Mouse (Mus musculus): ENCODE results near the gene Srarp. TPM values are rescaled to one million over a fixed set of nuclear protein-coding genes. Genes with fewer than 3 reads are reported as not detected.
A peak's percentile ranks its signal among the peaks of the same experiment; 100 is the strongest.

Gene Srarp
- polyA plus RNA-seq, 1 experiment from 2014 or later = not detected

DNA sequence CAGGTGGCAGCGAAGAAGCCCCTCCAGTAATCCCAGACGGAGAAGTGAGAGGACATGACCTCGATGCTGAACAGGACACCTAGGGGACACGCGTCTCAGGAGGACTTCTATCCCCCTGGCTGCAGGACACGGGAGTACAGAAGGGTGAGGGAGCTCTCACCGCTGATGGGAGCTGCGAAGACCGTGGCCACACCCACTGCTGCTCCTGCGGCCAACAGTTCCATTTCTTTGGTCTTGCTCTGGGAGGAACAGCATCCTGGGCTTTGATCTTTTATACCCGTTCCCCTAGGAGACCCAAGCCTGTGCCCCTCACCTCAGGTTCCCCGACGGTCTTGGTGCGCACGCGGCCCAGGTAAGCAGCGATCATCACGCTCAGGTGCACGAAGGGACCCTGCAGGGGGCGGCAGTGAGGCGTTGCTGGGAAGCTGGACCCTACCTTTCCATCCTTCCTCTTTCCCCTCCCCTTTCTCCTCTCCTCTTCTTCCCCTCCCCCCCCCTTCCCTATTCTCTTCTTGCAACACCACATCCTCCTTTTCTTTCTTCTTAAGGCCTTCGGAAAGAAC is 24.4 kb downstream of the Srarp start:
- no peaks in the 10 kb centered on the region for H3K4me1 ChIP-seq (ENCODE audit: control insufficient read depth, insufficient read depth, low read length)
- H3K36me3 ChIP-seq (ENCODE audit: control insufficient read depth, insufficient read depth, low read length) = no peaks in the 10 kb centered on the region
- no peak overlapping the region for H3K4me2 ChIP-seq
- 20% methylated on average over 22 of the region's 22 CpGs for WGBS
- no peaks in the 10 kb centered on the region for H3K27me3 ChIP-seq (ENCODE audit: control insufficient read depth, insufficient read depth, low read length)
- ATAC-seq (ENCODE audit: low FRiP score) (no peak), DNase-seq (ENCODE audit: low spot score, missing footprints) (peak; percentile 71)
- no peak overlapping the region for H3K27ac ChIP-seq (ENCODE audit: low read depth, low read length)
- no peaks in the 10 kb centered on the region for H3K9me3 ChIP-seq (ENCODE audit: control insufficient read depth, low read length)
- no peak overlapping the region for H3K4me3 ChIP-seq (ENCODE audit: low read depth, low read length)
- no peak overlapping the region for H3K9ac ChIP-seq (ENCODE audit: low read length)

DNA sequence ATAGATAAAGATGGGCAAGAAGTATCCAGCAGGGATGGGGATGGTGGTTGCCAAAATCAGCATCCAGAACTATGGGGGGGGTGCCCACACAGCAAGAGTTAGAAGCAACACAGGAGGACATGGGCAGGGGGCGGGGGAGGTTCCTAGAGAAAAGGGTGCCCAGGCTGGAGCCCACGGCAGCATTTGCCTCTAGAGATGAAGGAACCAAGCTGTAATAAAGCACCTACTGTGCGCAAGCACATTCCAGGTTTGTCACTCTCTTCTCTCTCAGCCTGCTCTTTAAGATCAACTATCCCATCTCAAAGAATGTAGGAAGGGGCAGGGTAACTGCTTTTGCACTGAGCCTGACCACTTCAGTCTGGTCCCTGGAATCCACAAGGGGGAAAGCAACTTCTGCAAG is 27.3 kb downstream of the Srarp start:
- no peaks in the 10 kb centered on the region for H3K9me3 ChIP-seq (ENCODE audit: control insufficient read depth, low read length)
- H3K4me3 ChIP-seq (ENCODE audit: low read depth, low read length) = no peak overlapping the region
- 93% methylated on average over 3 of the region's 3 CpGs for WGBS
- ATAC-seq (ENCODE audit: low FRiP score) (no peak), DNase-seq (ENCODE audit: low spot score, missing footprints) (peak; percentile 51)
- no peaks in the 10 kb centered on the region for H3K27me3 ChIP-seq (ENCODE audit: control insufficient read depth, insufficient read depth, low read length)
- H3K36me3 ChIP-seq (ENCODE audit: control insufficient read depth, insufficient read depth, low read length) = no peaks in the 10 kb centered on the region
- no peak overlapping the region for H3K9ac ChIP-seq (ENCODE audit: low read length)
- H3K27ac ChIP-seq (ENCODE audit: low read depth, low read length) = no peak overlapping the region
- H3K4me1 ChIP-seq (ENCODE audit: control insufficient read depth, insufficient read depth, low read length) = 0 out of 2 replicates have a peak, but pooled peaks cover 2% of the 10 kb centered on the region
- no peak overlapping the region for H3K4me2 ChIP-seq

DNA sequence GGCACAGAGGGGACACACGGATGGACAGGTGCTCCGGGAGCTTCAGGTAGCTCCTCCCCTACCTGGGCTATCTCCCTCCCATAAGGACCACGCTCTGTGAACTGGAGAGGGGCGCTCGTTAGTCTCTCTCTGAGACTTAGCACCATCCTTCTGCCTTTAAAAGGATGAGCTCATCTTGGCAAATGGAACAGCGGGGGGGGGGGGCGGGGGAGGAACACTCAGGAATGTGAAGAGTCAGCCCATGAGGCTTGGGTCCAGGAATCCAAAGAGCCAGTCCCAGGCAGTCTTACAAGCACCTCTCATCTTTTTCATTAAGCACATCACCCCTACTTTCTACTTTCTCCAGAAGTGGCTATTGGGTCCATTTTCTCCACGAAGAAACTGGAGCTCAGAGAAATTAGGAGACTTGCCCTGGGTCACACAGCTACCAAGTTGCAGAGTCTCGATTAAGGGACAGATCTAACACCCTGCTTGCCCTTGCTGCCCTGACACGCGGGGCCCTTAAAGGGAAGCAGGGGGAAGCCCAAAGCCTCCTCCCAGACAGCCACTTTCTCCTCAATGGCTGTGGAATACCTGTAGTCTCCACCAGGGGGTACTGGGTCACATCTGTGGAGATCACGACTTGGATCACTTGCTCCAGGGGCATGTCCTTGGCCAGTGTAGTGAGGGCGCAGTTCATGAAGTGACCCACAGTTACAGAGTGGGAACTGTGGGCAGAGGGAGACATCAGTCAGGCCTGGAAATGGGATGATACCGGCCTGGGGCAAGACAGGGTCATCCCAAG is 29.2 kb downstream of the Srarp start:
- DNase-seq (ENCODE audit: low spot score, missing footprints) (peak; percentile 86), ATAC-seq (ENCODE audit: low FRiP score) (no peak)
- Histone ChIP-seq H3K27me3 (ENCODE audit: control insufficient read depth, insufficient read depth, low read length) (no peaks in the 10 kb centered on the region), H3K4me3 (ENCODE audit: low read depth, low read length) (no peak overlapping the region), H3K9me3 (ENCODE audit: control insufficient read depth, low read length) (no peaks in the 10 kb centered on the region), H3K36me3 (ENCODE audit: control insufficient read depth, insufficient read depth, low read length) (no peaks in the 10 kb centered on the region), H3K4me1 (ENCODE audit: control insufficient read depth, insufficient read depth, low read length) (0 out of 2 replicates have a peak, but pooled peaks cover 2% of the 10 kb centered on the region), H3K4me2 (no peak overlapping the region), H3K9ac (ENCODE audit: low read length) (no peak overlapping the region), H3K27ac (ENCODE audit: low read depth, low read length) (no peak overlapping the region)
- WGBS = 53% methylated on average over 13 of the region's 14 CpGs

DNA sequence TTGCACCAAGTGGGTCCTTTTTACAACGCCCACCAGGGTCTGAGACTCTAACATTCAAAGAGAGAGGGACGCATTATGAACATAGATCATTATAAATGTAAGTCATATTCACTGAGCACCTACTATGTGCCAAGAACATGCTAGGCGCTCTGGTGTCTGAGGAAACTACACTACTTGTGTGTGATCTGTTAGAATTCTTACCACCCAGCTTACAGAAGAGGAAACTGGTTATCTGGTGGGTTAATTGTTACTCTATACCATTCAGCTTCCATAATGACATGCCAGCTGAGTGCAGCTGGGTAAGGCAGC is 30.6 kb downstream of the Srarp start:
- no peak overlapping the region for H3K27ac ChIP-seq (ENCODE audit: low read depth, low read length)
- no peaks in the 10 kb centered on the region for H3K27me3 ChIP-seq (ENCODE audit: control insufficient read depth, insufficient read depth, low read length)
- no peak overlapping the region for H3K4me2 ChIP-seq
- H3K4me3 ChIP-seq (ENCODE audit: low read depth, low read length) = no peak overlapping the region
- DNase-seq (ENCODE audit: low spot score, missing footprints) (peak; percentile 44), ATAC-seq (ENCODE audit: low FRiP score) (no peak; the same call in 1 of the 2 replicates)
- H3K9me3 ChIP-seq (ENCODE audit: control insufficient read depth, low read length) = no peaks in the 10 kb centered on the region
- 93% methylated on average over 3 of the region's 3 CpGs for WGBS
- no peaks in the 10 kb centered on the region for H3K36me3 ChIP-seq (ENCODE audit: control insufficient read depth, insufficient read depth, low read length)
- no peak overlapping the region for H3K9ac ChIP-seq (ENCODE audit: low read length)
- 0 out of 2 replicates have a peak, but pooled peaks cover 2% of the 10 kb centered on the region for H3K4me1 ChIP-seq (ENCODE audit: control insufficient read depth, insufficient read depth, low read length)

DNA sequence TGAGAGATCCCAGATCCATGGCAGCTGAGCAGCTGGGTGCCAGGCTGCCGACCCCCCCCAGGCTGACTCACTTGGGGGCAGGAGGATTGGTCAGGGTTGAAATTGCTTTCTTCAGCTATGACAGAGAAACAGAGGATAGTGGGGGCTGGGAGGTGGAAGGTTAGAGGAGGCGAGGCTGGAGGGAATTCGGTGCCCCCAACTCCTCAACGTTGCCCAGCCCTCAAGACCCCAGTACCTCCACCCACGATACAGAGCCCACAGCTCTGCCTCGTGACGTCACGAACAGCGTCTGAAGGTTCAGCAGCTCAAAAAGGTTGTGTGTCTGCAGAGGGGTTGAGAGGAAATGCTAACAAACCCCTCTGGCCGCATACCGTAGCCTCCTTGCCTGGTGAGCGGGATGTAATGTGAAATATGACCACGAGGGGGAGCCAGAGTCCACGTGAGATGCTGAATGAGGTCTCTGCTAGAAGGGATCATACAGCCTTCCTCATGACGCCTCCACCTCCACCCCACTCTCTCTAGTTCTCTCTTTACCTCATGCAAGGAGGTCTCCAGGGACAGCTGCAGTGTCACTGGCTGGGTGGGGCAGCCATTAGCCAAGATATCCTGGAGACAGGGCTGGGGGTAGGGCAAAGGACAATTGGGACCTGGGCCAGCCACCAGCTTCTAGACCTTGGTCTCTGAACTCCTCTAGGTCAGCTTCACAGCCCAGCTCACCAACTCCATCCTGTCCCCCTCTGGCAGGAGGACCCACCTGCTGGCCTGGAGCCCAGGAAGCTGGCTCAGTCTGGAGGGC is 31.2 kb downstream of the Srarp start:
- Histone ChIP-seq H3K9me3 (ENCODE audit: control insufficient read depth, low read length) (no peaks in the 10 kb centered on the region), H3K36me3 (ENCODE audit: control insufficient read depth, insufficient read depth, low read length) (no peaks in the 10 kb centered on the region), H3K4me1 (ENCODE audit: control insufficient read depth, insufficient read depth, low read length) (0 out of 2 replicates have a peak, but pooled peaks cover 2% of the 10 kb centered on the region), H3K27ac (ENCODE audit: low read depth, low read length) (no peak overlapping the region), H3K9ac (ENCODE audit: low read length) (peak overlapping the region; percentile 25; the same call in 1 of the 2 replicates), H3K4me3 (ENCODE audit: low read depth, low read length) (no peak overlapping the region), H3K27me3 (ENCODE audit: control insufficient read depth, insufficient read depth, low read length) (no peaks in the 10 kb centered on the region), H3K4me2 (no peak overlapping the region)
- peak; percentile 99 for DNase-seq (ENCODE audit: low spot score, missing footprints)
- WGBS = 15% methylated on average over 15 of the region's 15 CpGs
- ATAC-seq (ENCODE audit: low FRiP score) = peak; percentile 73

DNA sequence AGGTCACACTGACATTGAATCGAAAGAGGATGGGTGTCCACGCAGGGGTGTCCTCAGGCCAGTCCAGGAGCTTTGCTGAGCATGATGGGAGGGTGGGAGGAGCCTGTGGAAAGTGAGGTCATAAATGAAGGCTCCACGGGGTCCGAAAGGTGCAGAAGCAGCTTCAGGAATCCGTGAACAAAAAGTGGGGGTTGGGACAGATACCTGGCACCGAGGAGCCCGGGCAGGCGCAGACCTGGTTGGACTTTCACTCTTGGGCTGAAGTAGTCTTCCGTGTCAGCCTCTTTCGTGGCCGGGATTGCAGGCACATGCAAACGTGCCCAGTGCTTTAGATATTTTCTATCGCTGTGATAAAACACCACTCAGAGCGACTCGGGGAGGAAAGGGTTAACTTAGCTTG is 35.7 kb downstream of the Srarp start:
- WGBS = 85% methylated on average over 15 of the region's 15 CpGs
- Histone ChIP-seq H3K9ac (ENCODE audit: low read length) (no peak overlapping the region), H3K4me3 (ENCODE audit: low read depth, low read length) (no peak overlapping the region), H3K4me1 (ENCODE audit: control insufficient read depth, insufficient read depth, low read length) (0 out of 2 replicates have a peak, but pooled peaks cover 2% of the 10 kb centered on the region), H3K4me2 (no peak overlapping the region), H3K36me3 (ENCODE audit: control insufficient read depth, insufficient read depth, low read length) (no peaks in the 10 kb centered on the region), H3K27ac (ENCODE audit: low read depth, low read length) (no peak overlapping the region), H3K27me3 (ENCODE audit: control insufficient read depth, insufficient read depth, low read length) (no peaks in the 10 kb centered on the region), H3K9me3 (ENCODE audit: control insufficient read depth, low read length) (no peaks in the 10 kb centered on the region)
- no peak for DNase-seq (ENCODE audit: low spot score, missing footprints)
- ATAC-seq (ENCODE audit: low FRiP score) = no peak

DNA sequence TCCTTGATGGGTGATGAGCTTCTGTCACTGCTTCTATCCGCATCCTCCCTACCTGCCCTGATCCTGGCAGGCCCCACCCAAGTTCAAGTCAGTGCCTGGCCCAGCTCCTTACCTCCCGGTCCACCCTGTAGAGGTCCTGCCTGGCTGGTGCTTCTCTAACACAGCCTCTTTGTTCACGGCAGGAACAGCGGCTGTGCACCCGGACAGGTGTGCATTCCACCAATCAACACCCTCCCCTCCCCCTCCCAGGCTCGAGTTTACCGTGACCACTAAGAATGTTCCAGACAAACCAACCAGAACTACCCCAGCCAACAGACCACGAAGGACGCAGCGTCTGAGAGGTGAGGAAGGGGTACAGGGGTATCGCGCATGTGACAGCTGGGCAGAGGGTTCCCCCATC is 37.4 kb downstream of the Srarp start, which contains the start of gene Clcnka:
TSS of gene Clcnka (minus strand) at position 180 of the 400 bp plus-strand sequence.
- Histone ChIP-seq H3K4me2 (no peak within 1 kb of the TSS), H3K9ac (ENCODE audit: low read length) (no peak within 1 kb of the TSS), H3K27ac (ENCODE audit: low read depth, low read length) (no peak within 1 kb of the TSS), H3K4me3 (ENCODE audit: low read depth, low read length) (no peak within 1 kb of the TSS), H3K4me1 (ENCODE audit: control insufficient read depth, insufficient read depth, low read length) (no peaks in the 10 kb centered on the region), H3K9me3 (ENCODE audit: control insufficient read depth, low read length) (no peaks in the 10 kb centered on the region), H3K27me3 (ENCODE audit: control insufficient read depth, insufficient read depth, low read length) (no peaks in the 10 kb centered on the region), H3K36me3 (ENCODE audit: control insufficient read depth, insufficient read depth, low read length) (no peaks in the 10 kb centered on the region)
- 72% methylated on average over 12 of the region's 12 CpGs for WGBS
- DNase-seq (ENCODE audit: low spot score, missing footprints) = no peak
- ATAC-seq (ENCODE audit: low FRiP score) = no peak

DNA sequence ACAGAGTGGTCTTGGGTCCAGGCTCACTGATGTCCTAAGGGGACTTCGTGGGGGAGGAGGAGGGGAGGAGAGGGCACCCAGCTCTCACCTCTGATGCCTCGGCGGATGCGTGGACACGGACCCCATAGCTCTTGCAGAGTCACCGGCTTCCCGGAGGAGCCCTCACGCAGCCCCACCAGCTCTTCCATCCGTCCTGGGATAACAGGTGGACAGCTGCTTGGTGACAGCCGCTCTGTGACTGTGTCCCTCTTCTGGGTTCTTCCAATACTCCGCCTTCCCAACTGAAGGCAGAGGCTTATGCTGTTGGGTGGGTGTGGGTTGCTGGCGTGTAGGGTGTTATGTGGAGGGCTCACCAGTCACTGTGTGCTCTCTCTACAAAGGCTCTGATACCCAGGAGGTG is 38.0 kb downstream of the Srarp start:
- 67% methylated on average over 11 of the region's 12 CpGs for WGBS
- ATAC-seq (ENCODE audit: low FRiP score) (no peak), DNase-seq (ENCODE audit: low spot score, missing footprints) (no peak)
- no peak overlapping the region for H3K9ac ChIP-seq (ENCODE audit: low read length)
- no peaks in the 10 kb centered on the region for H3K4me1 ChIP-seq (ENCODE audit: control insufficient read depth, insufficient read depth, low read length)
- no peaks in the 10 kb centered on the region for H3K36me3 ChIP-seq (ENCODE audit: control insufficient read depth, insufficient read depth, low read length)
- no peak overlapping the region for H3K27ac ChIP-seq (ENCODE audit: low read depth, low read length)
- no peak overlapping the region for H3K4me3 ChIP-seq (ENCODE audit: low read depth, low read length)
- H3K4me2 ChIP-seq = no peak overlapping the region
- H3K27me3 ChIP-seq (ENCODE audit: control insufficient read depth, insufficient read depth, low read length) = no peaks in the 10 kb centered on the region
- H3K9me3 ChIP-seq (ENCODE audit: control insufficient read depth, low read length) = no peaks in the 10 kb centered on the region

DNA sequence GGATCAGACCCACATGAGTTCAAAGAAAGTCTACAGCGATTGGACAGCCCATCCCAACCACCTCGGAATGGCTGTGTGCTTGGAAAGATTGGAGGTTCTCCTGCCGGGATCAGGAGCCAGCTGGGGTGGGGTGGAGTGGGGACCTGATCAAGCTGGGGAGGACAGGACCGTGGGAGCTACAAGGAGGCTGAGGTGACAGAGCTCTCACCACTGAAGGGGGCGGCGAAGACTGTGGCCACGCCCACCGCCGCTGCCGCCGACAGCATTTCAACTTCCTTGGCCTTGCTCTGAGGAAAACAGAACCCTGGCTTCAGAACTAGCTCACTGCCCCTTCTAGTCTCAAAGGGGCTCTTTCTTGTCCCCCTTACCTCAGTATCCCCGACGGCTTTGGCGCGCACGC is 41.2 kb downstream of the Srarp start:
- WGBS = 25% methylated on average over 16 of the region's 16 CpGs
- no peak overlapping the region for H3K9ac ChIP-seq (ENCODE audit: low read length)
- H3K36me3 ChIP-seq (ENCODE audit: control insufficient read depth, insufficient read depth, low read length) = no peaks in the 10 kb centered on the region
- no peak overlapping the region for H3K4me3 ChIP-seq (ENCODE audit: low read depth, low read length)
- H3K27me3 ChIP-seq (ENCODE audit: control insufficient read depth, insufficient read depth, low read length) = no peaks in the 10 kb centered on the region
- ATAC-seq (ENCODE audit: low FRiP score) (0 out of 2 replicates have a peak, but pooled peaks have one; percentile 16), DNase-seq (ENCODE audit: low spot score, missing footprints) (no peak)
- H3K9me3 ChIP-seq (ENCODE audit: control insufficient read depth, low read length) = no peaks in the 10 kb centered on the region
- H3K4me1 ChIP-seq (ENCODE audit: control insufficient read depth, insufficient read depth, low read length) = no peaks in the 10 kb centered on the region
- H3K4me2 ChIP-seq = no peak overlapping the region
- H3K27ac ChIP-seq (ENCODE audit: low read depth, low read length) = no peak overlapping the region

All from midbrain, embryonic 11.5 days (tissue).